Mouse (Mus musculus) ES-Bruce4 (cell line): ENCODE results near the gene Ncbp2.

Experiments
- CTCF ChIP-seq: IDR thresholded peaks from one replicate; pipeline ENCODE4 v1.8.1; 2011; ENCODE audit warnings: low read depth, low read length
- POLR2A ChIP-seq: IDR thresholded peaks from one replicate; pipeline ENCODE4 v1.8.1; 2011; ENCODE audit warnings: low read length; ENCODE audit not compliant: insufficient read depth

GRCm38 (mm10) chr16:31898546-31899326, 49.6 kb upstream of the Ncbp2 start:
- TF ChIP-seq CTCF: no peak
- no peak for TF ChIP-seq POLR2A
